Mouse (Mus musculus): ENCODE measurements around the gene Pi4k2a.
"Not testable (repeated sequence)": the region's sequence is repeated elsewhere in the genome, so short reads cannot be mapped to it uniquely, and the experiment has no call there.

The Pi4k2a gene

DNA sequence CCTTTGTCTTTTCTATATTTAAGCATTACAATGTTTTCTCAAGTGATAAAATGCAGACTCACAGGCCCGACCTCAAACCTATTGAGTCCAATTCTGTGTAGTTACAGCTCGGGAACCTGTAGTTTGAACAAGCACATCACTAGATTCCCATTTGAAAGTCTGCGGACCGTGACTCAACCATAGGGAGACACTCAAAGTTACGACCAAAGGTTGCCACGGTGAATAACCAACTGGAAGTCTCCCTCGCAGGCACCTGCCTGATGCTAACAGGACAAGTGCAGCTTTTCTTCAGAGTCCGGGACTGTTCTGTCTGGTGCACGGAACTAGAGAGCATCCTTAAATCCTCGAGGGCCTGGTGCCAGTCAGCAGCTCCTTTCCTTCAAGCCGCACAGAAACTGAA lies 9.8 kb upstream of the Pi4k2a start:
- no peak for DNase-seq (ENCODE audit: low spot score in 2 of 2)

DNA sequence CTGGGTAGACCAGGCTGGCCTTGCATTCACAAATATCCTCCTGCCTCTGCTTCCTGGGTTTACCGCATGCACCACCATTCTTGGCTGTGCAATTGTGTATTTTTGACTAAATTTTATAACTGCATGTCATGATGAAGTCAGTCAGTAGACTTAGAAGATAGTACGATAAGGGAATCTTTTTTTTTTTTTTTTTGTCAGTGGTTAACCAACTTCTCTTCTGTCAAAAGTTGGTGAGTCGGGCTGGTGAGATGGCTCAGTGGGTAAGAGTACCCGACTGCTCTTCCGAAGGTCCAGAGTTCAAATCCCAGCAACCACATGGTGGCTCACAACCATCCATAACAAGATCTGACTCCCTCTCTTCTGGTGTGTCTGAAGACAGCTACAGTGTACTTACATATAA lies 8.7 kb upstream of the Pi4k2a start:
- not testable (repeated sequence) for DNase-seq (ENCODE audit: low spot score in 2 of 2)

DNA sequence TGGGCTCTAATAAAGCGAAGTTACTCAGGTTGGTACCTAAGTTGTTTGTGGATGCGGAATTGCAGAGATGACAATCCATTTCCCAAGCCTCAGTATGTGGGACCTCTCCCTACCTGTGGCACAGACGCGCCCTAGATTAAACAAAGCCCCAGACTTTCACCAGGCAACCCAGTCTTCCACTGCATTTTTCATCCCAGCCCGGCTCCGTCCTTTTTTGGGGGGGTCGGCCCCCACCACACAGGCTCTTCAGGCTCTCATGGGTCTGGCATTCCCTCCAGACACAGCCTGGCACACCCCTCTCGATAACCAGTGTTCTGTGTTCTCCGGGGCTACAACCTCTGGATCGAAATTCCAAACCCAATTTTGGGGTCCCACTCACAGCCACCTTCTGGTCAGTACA lies 4.6 kb upstream of the Pi4k2a start:
- no peak for DNase-seq (ENCODE audit: low spot score in 2 of 2)

DNA sequence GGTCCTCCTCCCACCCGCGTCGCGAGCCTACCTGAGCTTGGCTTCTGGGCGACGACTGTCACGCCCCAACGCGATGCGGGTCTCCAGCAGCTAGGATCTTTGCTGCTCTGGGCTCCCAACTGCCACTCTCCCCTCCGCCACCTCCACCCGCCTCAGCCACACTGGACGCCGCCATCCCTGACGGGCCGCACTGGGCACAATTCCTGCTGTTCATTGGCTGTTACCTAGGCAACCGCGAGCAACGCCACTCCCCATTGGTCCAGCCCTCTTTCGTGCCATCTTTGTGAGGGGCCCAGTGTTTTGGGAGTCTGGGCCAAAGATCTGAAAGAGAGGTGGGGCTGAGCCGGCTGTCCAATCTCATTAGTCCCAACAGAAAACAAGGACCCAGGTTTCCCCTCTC lies 4.1 kb upstream of the Pi4k2a start, which contains the start of gene Morn4:
Morn4 (minus strand) TSS at position 192 of the 400 bp plus-strand sequence.
- DNase-seq (ENCODE audit: low spot score in 2 of 2) = peak; percentile 79 to 82

DNA sequence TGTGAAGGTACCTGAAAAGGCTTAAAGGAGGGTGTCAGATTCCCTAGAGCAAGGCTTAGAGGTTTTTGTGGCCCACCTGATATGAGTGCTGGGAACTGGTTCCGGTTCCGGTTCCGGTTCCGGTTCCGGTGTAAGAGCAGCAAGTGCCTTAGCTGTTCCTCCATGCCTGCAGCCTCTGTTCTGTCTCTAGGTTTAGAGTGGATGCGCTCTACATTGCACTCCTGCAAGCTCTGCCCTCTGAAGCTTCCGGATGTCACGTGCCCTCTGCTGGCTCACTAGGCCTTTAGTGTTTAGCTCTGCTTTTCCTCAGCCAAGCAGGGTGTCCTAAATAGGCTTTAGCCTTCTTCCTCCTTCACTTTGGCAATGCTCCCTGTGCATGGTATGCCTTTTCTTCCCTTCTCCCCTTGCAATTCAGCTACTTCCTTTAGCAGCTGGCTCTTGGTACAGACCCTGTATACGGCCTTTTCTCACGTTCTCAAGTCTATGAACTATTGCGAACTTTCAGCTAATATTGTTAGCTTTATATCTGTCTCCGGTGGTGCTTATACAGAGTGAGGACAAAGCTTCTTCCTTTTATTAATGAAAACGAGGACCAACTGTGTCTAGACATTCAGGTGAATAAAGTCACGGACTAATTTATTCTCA lies 1.0 kb upstream of the Pi4k2a start:
- DNase-seq (ENCODE audit: low spot score in 2 of 2) = peak; percentile 23 to 40

DNA sequence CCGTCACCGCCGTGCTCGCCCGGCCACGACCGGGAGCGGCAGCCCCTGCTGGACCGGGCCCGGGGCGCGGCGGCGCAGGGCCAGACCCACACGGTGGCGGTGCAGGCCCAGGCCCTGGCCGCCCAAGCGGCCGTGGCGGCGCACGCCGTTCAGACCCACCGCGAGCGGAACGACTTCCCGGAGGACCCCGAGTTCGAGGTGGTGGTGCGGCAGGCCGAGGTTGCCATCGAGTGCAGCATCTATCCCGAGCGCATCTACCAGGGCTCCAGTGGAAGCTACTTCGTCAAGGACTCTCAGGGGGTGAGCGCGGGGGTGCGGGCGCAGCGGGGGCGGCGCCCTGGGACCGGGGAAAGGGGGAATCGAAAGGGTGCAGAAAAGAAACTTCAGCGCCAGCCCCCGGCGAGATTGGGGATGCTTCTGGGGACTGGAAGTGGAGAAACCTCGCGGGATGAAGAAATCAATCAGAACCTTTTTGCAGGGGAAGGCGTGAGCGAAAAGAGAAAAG lies 419 bp downstream of the Pi4k2a start:
- DNase-seq (ENCODE audit: low spot score in 2 of 2) = peak in 1 of 2 experiments; percentile 22

DNA sequence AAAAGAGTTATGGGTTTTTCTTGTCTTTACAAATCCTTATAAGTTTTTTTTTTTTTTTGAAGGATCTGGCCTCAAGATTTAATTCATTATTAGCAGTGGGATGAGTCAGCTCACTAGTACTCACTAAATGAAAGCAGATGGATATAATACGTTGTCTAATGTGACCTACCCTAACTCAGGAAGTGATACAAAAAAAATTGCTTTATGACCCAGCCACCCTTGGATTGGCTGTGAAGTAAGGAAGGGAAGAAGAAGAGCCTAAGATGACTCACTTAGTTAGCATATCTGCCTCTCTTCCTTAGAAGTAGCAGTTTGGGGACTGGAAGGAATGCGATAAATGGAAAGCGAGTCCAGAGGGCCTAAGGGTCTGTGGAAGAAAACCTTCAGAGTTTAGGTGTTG lies 9.1 kb downstream of the Pi4k2a start:
- no peak for DNase-seq (ENCODE audit: low spot score in 2 of 2)

DNA sequence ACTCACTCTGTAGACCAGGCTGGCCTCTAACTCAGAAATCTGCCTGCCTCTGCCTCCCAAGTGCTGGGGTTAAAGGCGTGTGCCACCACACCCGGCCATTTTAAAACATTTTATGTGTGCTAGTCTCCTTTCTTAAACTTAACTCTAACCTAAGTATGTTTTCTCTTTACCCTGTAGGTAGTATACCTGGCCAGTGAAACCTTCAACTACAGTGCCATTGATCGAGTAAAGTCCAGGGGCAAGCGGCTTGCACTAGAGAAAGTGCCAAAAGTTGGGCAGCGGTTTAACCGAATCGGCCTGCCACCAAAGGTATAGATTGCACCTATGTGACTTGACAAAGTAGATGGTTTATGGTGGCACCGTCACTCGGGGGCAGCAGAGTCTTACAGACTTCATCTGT lies 14.4 kb downstream of the Pi4k2a start:
- no peak for DNase-seq (ENCODE audit: low spot score in 2 of 2)

DNA sequence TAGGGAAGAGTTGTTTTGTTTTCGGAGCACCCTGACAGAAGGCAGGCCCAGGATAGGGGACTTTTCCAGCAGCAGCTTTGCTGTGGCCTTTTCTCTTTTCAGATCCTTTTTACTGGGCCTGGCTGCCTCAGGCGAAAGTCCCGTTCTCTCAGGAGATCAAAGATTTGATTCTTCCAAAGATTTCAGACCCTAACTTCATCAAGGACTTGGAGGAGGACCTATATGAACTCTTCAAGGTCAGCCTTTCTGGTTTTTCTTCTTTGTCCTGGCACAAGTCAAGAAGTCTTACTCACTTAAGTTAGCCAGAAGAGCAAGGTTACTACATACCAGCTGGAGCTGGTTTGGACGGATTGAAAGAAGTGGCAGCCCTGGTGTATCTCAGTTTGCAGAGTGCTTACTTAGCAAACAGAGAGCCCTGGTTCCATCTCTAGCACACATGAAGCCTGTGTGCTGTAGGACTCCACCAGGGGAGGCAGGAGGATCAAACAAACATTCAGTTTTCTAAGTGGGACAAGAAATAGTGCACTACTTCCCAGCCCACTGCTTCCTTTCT lies 25.6 kb downstream of the Pi4k2a start:
- DNase-seq (ENCODE audit: low spot score in 2 of 2) = no peak

DNA sequence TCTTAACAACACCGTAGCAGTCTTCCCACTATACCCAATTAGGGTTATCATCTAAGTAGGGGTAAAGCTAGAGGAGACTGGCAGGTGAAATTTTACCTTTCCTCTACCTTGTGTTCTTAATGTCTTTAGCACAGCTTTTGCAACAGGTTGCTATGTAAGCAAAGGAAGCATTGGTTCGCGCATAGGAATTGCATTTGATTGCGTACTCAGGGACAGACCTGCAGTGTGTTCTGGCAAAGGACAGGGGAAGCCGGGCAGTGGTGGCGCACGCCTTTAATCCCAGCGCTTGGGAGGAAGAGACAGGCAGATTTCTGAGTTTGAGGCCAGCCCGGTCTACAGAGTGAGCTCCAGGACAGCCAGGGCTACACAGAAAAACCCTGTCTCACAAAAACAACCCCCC lies 27.9 kb downstream of the Pi4k2a start:
- no peak for DNase-seq (ENCODE audit: low spot score in 2 of 2)

DNA sequence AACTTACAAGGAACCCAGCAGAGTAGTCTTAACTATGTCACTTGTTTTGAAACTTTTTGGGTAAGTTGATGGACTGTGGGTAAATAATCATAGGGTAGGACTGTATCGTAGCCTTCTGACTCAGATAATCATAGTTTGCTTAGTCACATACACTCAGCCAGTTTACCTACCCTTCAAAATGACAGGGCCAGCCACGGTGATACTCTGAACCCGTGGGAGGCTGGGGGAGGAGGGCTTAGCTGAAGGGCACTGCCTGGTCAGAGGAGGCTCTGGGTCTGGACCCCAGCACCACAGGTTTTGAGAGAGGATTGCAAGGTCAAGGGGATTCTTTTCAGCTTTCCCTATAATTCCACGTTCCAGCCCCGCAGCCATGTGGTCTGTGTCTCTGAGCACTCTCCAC lies 28.3 kb downstream of the Pi4k2a start:
- no peak for DNase-seq (ENCODE audit: low spot score in 2 of 2)

DNA sequence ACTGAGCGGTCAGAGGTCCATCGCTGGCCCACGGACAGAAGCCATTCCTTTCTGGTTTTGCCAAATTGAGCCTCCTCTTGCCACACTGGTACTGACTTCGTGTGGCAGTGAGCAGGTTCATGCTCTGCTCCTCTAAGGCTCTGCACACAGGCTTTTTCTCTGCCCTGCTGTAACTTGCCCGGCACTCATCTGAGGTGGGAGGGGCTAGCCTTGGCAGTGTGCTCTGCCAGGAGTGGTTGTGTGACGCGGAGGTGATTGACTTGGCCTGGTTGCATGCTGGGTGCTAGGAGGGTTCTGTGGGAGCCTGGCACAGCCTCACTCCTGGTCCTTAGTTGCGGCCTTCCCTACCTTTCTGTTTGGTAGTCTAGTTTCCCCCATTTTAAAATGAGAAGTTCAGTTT lies 30.2 kb downstream of the Pi4k2a start:
- no peak for DNase-seq (ENCODE audit: low spot score in 2 of 2)

DNA sequence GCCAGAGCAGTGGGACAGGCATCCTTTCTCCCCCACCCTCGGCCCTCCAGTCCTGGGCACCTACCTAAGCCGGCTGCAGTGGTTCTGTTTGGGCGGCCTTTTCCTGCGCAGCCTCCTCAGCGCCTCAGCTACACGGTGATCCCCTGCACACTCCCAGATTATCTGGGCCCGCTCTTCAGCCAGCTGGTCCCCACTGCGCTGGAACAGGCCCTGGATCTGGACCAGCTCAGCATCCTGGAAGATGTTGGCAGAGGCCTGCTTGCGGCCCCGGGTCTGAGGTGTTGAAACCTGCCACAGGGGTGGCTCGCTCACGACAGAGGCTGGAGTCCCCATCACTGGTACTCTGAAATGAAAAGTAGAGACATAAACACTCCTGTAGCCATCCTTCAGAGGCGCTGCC lies 34.4 kb downstream of the Pi4k2a start:
- DNase-seq (ENCODE audit: low spot score in 2 of 2) = no peak

DNA sequence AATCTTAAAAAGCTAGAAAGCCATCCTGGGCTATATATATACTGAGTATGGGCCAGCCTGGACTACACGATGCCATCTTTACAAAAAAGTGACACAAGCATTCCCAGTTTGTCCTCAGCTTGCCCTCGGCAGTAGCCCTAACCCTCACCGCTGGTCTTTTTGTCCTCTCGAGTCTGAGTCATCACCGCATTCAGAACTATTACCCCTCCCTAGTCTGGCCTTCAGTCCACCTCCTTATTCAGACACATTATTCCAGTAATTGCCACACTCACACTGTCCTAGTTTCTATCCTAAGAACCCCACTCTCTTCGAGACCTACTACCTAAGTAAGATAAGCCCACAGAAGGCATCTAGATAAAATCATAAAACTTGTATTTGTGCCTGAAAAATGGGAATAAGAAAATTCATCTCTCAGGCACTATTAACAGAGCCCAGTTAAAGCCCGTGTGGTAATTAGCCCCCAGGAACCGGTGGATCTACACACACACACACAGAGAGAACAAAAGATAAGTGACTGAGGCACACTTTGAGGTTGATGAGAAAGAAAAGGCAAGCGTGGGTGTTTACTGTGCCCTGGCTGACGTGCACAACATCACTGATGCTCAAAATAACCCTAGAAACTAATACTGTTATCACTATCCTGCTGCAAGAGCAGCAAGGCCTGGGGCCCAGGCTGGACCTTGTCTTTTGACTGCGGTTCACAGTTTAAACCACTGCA lies 35.4 kb downstream of the Pi4k2a start:
- no peak for DNase-seq (ENCODE audit: low spot score in 2 of 2)

DNA sequence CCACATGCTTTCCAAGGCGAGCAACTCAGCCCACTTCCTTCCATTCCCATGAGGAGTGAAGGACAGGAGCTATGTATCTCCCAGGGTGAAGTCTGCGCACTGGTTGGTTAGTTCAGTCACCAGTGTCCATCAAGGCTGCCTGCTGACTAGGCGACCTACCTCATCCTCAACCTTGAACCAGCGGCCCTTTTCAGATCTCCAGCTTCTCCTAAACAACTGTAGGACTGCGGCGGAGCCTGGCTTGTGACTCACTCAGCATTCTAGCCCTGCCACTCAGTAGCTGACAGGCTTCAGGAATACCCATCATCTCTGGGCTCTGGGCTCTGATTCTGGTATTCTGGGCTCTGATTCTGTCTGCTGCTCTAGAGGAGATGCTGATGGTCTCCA lies 35.9 kb downstream of the Pi4k2a start:
- DNase-seq (ENCODE audit: low spot score in 2 of 2) = no peak

DNA sequence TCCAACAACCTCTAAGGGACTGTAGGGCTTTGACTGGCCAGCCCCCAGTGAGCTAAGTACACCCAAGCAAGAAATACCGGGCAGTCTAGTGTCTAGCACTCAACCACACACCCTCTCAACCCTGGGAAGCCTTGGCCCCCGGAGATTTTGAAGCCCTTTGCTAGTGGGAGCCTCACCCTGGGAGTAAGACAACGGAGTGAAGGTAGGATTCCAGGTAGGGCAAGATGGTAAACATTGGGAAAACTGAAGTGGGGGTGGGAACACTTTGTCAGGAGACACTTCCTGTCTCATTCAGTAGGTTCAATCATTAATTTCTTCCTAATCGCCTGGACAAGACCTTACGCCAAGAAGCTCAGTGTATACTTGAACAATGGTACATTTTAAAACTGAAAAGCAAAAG lies 36.8 kb downstream of the Pi4k2a start:
- no peak for DNase-seq (ENCODE audit: low spot score in 2 of 2)

DNA sequence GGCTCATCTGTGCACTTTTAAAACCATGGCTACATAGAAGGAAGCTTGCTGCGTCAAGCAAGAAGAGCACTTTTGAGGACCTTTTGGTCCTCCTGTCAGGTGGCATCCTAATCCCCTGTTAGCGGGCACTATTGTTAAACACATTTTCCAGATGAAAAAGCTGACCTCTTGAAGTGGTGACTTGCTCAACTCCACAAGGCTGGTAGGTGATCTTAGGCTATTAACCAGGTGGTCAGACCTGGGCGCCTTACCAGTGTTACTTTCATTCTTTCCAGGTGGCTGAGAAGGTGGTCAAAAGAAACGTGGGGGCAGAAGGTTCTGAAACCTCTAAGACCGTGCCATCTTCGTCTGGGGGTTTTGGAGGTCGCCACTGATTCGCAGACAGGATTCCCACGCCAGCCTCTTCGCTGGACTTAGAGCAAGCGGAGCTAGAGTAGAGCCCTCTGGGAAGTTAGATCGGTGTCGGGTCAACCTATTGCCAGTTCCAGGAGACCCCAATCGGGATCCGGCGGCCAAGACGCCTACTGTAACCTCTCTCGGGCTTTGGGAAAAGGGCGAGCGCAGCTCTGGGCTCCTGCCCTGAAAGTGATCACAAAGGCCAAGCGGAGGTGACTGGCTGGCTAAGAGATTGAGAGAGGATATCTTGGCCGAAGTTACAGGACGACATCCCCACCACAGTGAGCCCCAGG lies 37.9 kb downstream of the Pi4k2a start:
- no peak for DNase-seq (ENCODE audit: low spot score in 2 of 2)

DNA sequence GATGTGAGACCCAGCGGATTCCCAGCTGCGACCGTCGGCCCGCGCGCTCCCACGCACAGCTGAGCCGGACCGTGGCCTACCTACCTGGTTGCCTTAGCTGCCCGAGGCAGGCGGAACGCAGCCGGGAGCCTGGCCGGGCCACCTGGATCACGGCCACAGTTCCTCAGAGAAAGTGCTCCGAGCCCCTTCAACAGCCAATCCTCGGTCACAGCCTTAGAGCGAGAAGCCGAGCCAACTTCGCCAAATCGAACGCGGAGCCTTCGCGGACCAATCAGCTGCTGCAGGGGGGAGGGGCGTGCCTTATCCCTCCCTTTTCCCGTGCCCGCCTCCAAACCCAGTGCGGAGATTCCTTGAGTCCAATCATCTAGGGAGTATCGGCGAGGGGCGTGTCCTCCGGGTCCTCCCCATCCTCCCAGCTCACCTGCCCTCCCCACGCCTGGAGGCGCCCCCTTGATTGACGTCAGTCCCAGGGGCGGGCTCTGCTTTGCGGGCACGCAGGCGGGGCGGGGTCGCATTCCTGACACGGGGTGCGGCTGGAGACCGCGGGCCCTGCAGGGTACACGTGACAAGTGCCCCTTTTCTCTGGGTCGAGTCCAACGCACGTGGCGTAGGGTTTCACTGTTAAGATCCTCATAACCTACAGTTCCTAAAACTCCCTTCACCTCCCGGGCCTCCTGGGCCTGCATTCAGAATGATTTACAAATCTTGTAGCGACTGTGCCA lies 38.7 kb downstream of the Pi4k2a start, which contains the start of gene Avpi1:
Avpi1 (minus strand) TSS at position 273 of the 722 bp plus-strand sequence.
- peak; percentile 94 to 95 for DNase-seq (ENCODE audit: low spot score in 2 of 2)

DNA sequence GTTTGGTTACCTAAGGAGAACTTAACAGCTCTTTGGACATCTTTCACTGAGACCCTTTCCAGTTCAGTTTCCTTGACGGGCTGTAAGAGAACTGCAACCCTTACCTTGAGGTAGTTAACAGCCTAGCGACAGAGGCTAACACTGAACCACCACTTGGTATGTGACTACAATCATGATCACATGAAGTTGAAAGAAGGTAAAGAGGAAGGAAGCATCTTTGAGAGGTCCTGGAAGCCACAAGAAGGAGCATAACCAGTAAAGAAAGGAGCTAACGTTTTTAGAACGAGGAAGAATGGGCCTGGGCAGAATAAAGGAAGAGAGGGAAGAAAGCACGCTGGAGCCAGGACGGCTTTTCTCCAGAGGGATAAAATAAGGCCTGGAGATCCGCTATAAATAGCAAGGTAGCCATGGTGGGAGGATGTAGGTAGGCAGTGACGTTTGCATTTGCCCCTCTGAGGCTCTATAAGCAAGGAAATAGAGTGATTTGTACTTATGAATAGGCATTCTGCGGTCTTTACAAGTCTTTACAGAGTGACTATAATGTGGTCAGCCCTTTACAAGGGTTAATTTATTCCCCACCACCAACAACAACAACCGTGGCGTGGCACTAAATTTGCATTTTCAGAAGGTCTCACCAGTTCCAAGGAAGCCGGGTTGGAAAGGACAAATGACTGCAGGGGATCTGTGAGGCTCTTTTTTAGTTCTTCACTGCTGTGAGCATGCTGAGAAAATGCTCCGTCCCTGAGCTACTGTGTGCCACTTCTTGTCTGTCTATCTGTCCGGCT lies 39.4 kb downstream of the Pi4k2a start:
- no peak for DNase-seq (ENCODE audit: low spot score in 2 of 2)

DNA sequence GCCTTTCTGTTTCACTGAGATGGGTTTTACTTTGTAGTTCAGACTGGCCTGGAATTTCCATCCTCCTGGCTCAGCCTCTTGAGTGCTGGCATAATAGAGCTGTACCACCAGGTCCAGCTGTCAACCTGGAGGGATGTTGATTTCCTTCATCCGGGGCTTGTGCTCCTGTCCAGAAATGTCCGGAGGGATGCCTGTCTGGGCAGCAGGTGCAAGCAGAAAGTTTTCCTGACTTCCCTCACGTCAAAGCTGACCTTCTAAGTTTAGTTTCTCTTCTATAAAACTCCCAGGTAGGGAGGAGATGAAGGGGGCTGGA lies 40.0 kb downstream of the Pi4k2a start:
- DNase-seq (ENCODE audit: low spot score in 2 of 2) = no peak

DNA sequence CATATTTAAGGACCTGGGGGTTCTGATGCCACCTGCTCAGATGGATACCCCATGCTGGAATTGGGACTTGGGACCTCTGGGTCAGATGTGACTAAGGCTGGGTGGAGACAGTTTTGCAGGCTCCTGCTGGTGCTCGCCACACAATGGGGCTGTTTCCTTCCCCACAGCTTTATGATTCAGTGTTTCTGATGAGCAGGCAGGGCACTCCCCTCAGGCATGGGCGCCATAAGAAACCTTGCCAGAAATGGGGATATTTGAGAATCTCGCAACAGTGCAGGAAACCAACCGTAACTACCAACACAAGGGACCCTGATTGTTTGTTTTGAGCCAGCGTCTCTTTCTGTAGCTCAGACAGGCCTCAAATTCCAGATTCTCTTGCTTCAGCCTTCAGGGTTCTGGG lies 40.8 kb downstream of the Pi4k2a start:
- DNase-seq (ENCODE audit: low spot score in 2 of 2) = no peak
